Mouse (Mus musculus) liver, adult 2 months (tissue): ENCODE results near the gene Etv5.

Experiments
- CTCF ChIP-seq: fragments of 200-500 bp; IDR thresholded peaks from 2 replicates; pipeline ENCODE4 v1.5.1; 2011; ENCODE audit warnings: low read depth, low read length, control low read depth
- POLR2A ChIP-seq: fragments of 200-500 bp; IDR thresholded peaks from 2 replicates; pipeline ENCODE4 v1.6.1; 2011; ENCODE audit warnings: low read length, control low read depth; ENCODE audit not compliant: insufficient read depth; ENCODE audit errors: extremely low read depth

DNA sequence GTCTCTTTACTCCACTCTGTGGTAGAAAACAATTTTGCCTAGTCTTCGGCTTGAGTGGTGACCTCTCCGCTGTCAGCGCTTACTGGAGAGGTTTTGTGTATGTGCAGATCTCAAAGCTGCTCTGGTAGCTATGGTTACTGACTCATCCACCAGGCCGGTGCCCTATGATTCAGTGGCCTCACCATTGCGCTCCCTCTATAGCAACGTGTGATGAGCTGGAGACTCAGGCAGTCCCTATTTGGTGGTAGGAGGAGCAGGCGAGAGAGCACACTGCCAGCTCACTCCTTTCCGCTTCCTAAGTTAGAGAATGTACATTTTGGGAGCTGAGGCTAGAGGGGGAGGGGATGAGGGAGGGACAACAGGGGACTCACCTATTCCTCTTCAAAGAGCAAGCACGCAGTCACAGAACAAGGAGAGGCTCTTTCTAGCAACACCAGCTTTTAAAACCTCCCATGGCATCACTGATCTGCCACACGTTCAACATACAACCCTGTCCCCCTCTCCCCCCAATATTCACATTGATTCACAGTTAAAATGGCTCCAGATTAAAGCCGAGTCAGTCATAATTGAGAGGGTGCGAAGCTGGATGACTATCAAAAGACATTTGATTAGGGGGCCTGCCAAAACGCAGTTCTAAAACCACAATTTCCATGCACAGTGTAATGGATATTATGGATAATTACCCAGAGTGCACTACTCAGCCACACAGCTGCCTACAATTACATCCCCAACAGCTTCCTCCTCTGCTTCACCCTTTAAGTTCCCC lies 50.2 kb downstream of the Etv5 start:
- no peak for TF ChIP-seq CTCF
- no peak for TF ChIP-seq POLR2A
